In the genomic region with DNA sequence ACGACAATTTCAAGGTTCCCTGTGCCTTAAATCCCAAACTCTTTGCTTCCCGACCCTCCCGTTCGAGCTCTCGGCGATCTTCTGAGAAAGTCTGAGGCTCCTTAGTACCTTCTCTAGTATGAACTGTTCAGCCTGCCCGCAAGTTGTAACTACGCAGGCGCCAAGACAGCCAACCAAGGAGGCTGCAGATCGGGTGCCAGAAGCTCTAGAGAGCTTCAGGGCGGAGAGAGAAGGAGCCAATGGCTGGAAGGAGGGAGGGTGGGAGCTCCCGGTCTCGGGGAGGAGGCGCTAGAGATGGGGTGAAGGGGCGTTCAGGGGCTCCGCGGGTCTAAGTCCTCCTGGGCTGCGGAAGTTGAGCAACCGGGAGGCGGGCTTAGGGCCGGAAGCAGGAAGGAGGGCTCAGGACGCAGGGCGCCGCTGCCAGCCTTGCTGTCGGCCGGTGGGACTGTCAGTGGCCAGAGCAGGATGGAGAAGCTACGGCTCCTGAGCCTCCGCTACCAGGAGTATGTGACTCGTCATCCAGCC, we compare ENCODE assay signal across 8 mouse cellular contexts. TPM values are rescaled to one million over a fixed set of nuclear protein-coding genes. Genes with fewer than 3 reads are reported as not detected.
DNase-seq lines count a peak whose midpoint lies in the region; ATAC-seq and TF ChIP-seq lines count a peak whose summit lies in the region.

No protein-coding gene starts in this region.

- peak overlapping the region; percentile 54 for H3ac ChIP-seq in C2C12 (ENCODE audit: control insufficient read depth, insufficient read length, low read depth)
- peak overlapping the region; percentile 34 for H3ac ChIP-seq in myocyte (ENCODE audit: control insufficient read depth, insufficient read length)

- H3K27me3 ChIP-seq in C2C12 (ENCODE audit: control insufficient read depth, insufficient read depth, insufficient read length), result peaks cover 9% of the 10 kb centered on the region
- H3K27me3 ChIP-seq in erythroblast, embryonic 14.5 days (ENCODE audit: control insufficient read depth), result peaks cover 38% of the 10 kb centered on the region
- H3K27me3 ChIP-seq in heart, embryonic 11.5 days (ENCODE audit: control insufficient read depth, insufficient read depth, low read length), result peaks cover 32% of the 10 kb centered on the region
- H3K27me3 ChIP-seq in kidney, embryonic 16.5 days (ENCODE audit: insufficient read depth, low read length), result 0 out of 2 replicates have a peak, but pooled peaks cover 2% of the 10 kb centered on the region
- no peaks in the 10 kb centered on the region for H3K27me3 ChIP-seq in liver, adult 2 months (ENCODE audit: control insufficient read depth, insufficient read depth, low read length)
- H3K27me3 ChIP-seq in myocyte (ENCODE audit: control insufficient read depth, insufficient read depth, insufficient read length), result peaks cover 6% of the 10 kb centered on the region
- no peaks in the 10 kb centered on the region for H3K27me3 ChIP-seq in splenic B cell, adult 2 months (ENCODE audit: control insufficient read depth, insufficient read depth, low read length, poor library complexity, severe bottlenecking)

- peak overlapping the region; percentile 98 for H3K4me2 ChIP-seq in heart, embryonic 11.5 days
- peak overlapping the region; percentile 90 for H3K4me2 ChIP-seq in kidney, embryonic 16.5 days (replicated peaks; ENCODE audit: low read depth, low read length)
- peak overlapping the region; percentile 91 for H3K4me2 ChIP-seq in myocyte (ENCODE audit: low read depth)

- peak overlapping the region; percentile 77 for H3K9ac ChIP-seq in heart, embryonic 11.5 days (ENCODE audit: low read depth, low read length)
- H3K9ac ChIP-seq in kidney, embryonic 16.5 days (replicated peaks; ENCODE audit: low read length), result peak overlapping the region; percentile 69
- H3K9ac ChIP-seq in liver, adult 2 months (ENCODE audit: low read depth, low read length), result peak overlapping the region; percentile 87

- 0% methylated on average over 29 of the region's 29 CpGs for WGBS in heart, embryonic 11.5 days (ENCODE audit: insufficient replicate concordance)
- under 1% methylated on average over 29 of the region's 29 CpGs for WGBS in kidney, embryonic 16.5 days
- WGBS in liver, adult 2 months, result under 1% methylated on average over 29 of the region's 29 CpGs

- peak overlapping the region; percentile 88 for H3K27ac ChIP-seq in heart, embryonic 11.5 days (ENCODE audit: low read depth, low read length)
- H3K27ac ChIP-seq in kidney, embryonic 16.5 days (ENCODE audit: low read length), result peak overlapping the region; percentile 95
- H3K27ac ChIP-seq in liver, adult 2 months (replicated peaks; ENCODE audit: insufficient read depth, low read depth, low read length), result peak overlapping the region; percentile 96

- TF ChIP-seq CTCF in C2C12 (IDR thresholded peaks at IDR 0.05; ENCODE audit: control insufficient read depth, insufficient read depth, insufficient read length), result no peak
- no peak for TF ChIP-seq CTCF in brain, embryonic 14.5 days (IDR thresholded peaks at IDR 0.05; ENCODE audit: borderline replicate concordance, extremely low read depth, insufficient read depth, insufficient read length)
- no peak for TF ChIP-seq CTCF in liver, adult 2 months (IDR thresholded peaks at IDR 0.05; ENCODE audit: low read depth, low read length)

- peaks cover 31% of the 10 kb centered on the region for H3K4me1 ChIP-seq in erythroblast, embryonic 14.5 days (ENCODE audit: control insufficient read depth)
- peaks cover 26% of the 10 kb centered on the region for H3K4me1 ChIP-seq in heart, embryonic 11.5 days (ENCODE audit: control insufficient read depth, insufficient read depth, low read length)
- peaks cover 45% of the 10 kb centered on the region for H3K4me1 ChIP-seq in kidney, embryonic 16.5 days (ENCODE audit: insufficient read depth, low read length)
- H3K4me1 ChIP-seq in liver, adult 2 months (ENCODE audit: control insufficient read depth, insufficient read depth, low read length), result peaks cover 8% of the 10 kb centered on the region; the same call in 1 of the 2 replicates

- H3K79me2 ChIP-seq in C2C12 (ENCODE audit: control insufficient read depth, insufficient read depth), result peaks cover 20% of the 10 kb centered on the region
- H3K79me2 ChIP-seq in liver, adult 2 months (ENCODE audit: control insufficient read depth, insufficient read depth, low read length), result peaks cover 6% of the 10 kb centered on the region; the same call in 1 of the 2 replicates
- peaks cover 10% of the 10 kb centered on the region for H3K79me2 ChIP-seq in myocyte (ENCODE audit: control insufficient read depth, insufficient read depth)

- H3K9me3 ChIP-seq in erythroblast, embryonic 14.5 days (ENCODE audit: control insufficient read depth, low read length), result no peaks in the 10 kb centered on the region
- no peaks in the 10 kb centered on the region for H3K9me3 ChIP-seq in heart, embryonic 11.5 days (replicated peaks; ENCODE audit: control insufficient read depth, low read length)
- H3K9me3 ChIP-seq in kidney, embryonic 16.5 days (ENCODE audit: low read length), result no peaks in the 10 kb centered on the region

- peak; percentile 99 for DNase-seq in brain, embryonic 14.5 days (ENCODE audit: low read depth)
- DNase-seq in liver, adult 2 months (ENCODE audit: extremely low read depth, low read depth, low spot score), result peak; percentile 98
- DNase-seq in splenic B cell, adult 2 months (ENCODE audit: low read depth, low spot score), result peak; percentile 97

- peaks cover 2% of the 10 kb centered on the region for H3K79me3 ChIP-seq in C2C12 (ENCODE audit: low read depth)

- peak; percentile 60; the same call in 1 of the 2 replicates for TF ChIP-seq POLR2A in brain, embryonic 14.5 days (IDR thresholded peaks at IDR 0.05; ENCODE audit: borderline replicate concordance, extremely low read depth, insufficient read depth, insufficient read length, poor library complexity, severe bottlenecking)
- peak; percentile 70; the same call in 1 of the 2 replicates for TF ChIP-seq POLR2A in liver, adult 2 months (IDR thresholded peaks at IDR 0.05; ENCODE audit: extremely low read depth, insufficient read depth, low read length)
- TF ChIP-seq POLR2A in myocyte (IDR thresholded peaks at IDR 0.05; ENCODE audit: insufficient read length, low read depth), result peak; percentile 97

- peak; percentile 88 for ATAC-seq in heart, embryonic 11.5 days (replicated peaks; ENCODE audit: insufficient number of reproducible peaks, low FRiP score, low TSS enrichment)
- peak; percentile 90 for ATAC-seq in kidney, embryonic 16.5 days (ENCODE audit: low FRiP score, low TSS enrichment)

- H3K36me3 ChIP-seq in C2C12 (ENCODE audit: control insufficient read depth, insufficient read depth) (peaks cover 20% of the 10 kb centered on the region), myocyte (ENCODE audit: control insufficient read depth, insufficient read depth) (peaks cover 10% of the 10 kb centered on the region)
- peaks cover 37% of the 10 kb centered on the region for H3K36me3 ChIP-seq in erythroblast, embryonic 14.5 days (ENCODE audit: control insufficient read depth)
- peaks cover 6% of the 10 kb centered on the region; the same call in 1 of the 2 replicates for H3K36me3 ChIP-seq in heart, embryonic 11.5 days (ENCODE audit: control insufficient read depth, insufficient read depth, low read length)
- H3K36me3 ChIP-seq in kidney, embryonic 16.5 days (ENCODE audit: insufficient read depth, low read length), result peaks cover 13% of the 10 kb centered on the region
- peaks cover 18% of the 10 kb centered on the region for H3K36me3 ChIP-seq in liver, adult 2 months (ENCODE audit: control insufficient read depth, insufficient read depth, low read length)
- peaks cover 6% of the 10 kb centered on the region for H3K36me3 ChIP-seq in splenic B cell, adult 2 months (ENCODE audit: control insufficient read depth, insufficient read depth, low read length, poor library complexity, severe bottlenecking)

- H3K4me3 ChIP-seq in C2C12 (ENCODE audit: insufficient read depth, poor library complexity, severe bottlenecking) (peak overlapping the region; percentile 99), myocyte (peak overlapping the region; percentile 79)
- peak overlapping the region; percentile 81 for H3K4me3 ChIP-seq in erythroblast, embryonic 14.5 days (replicated peaks)
- H3K4me3 ChIP-seq in heart, embryonic 11.5 days (ENCODE audit: low read depth, low read length), result peak overlapping the region; percentile 75
- peak overlapping the region; percentile 77 for H3K4me3 ChIP-seq in kidney, embryonic 16.5 days (ENCODE audit: low read length)
- peak overlapping the region; percentile 94 for H3K4me3 ChIP-seq in liver, adult 2 months (ENCODE audit: insufficient read depth, low read depth, low read length)

RNA-seq across cellular contexts. Expression of gene Large2, which starts 0.5 kb away (rescaled TPM):
- polyA plus RNA-seq in C2C12 (2012; fragmentation: generic; extraction: Trizol), result 0.13 TPM
- 3.7 and 3.8 TPM in 2 replicates for polyA plus RNA-seq in brain, embryonic 14.5 days (2012; rRNA removed)
- 0.03 TPM in 1 of 2 replicates, not detected in the other for polyA plus RNA-seq in erythroblast, embryonic 14.5 days (2012)
- polyA plus RNA-seq in heart, embryonic 11.5 days (2014; fragmentation: Nextera tagmentation; extraction: Ambion mirVana), result 0.93 and 2.0 TPM in 2 replicates
- polyA plus RNA-seq in kidney, embryonic 16.5 days (2015; fragmentation: Nextera tagmentation; extraction: Ambion mirVana), result 34.9 and 35.8 TPM in 2 replicates
- 0.37 and 0.74 TPM in 2 replicates for total RNA-seq in liver, adult 2 months (2014; rRNA removed)
- polyA plus RNA-seq in liver, adult 2 months (2012; rRNA removed), result 0.88 and 1.7 TPM in 2 replicates
- 0.11 TPM for polyA plus RNA-seq in myocyte (2012; fragmentation: generic; extraction: Trizol)

RNA-seq across cellular contexts. Expression of gene Pex16, which starts 0.7 kb away (rescaled TPM):
- polyA plus RNA-seq in C2C12 (2012; fragmentation: generic; extraction: Trizol), result 21.0 TPM
- polyA plus RNA-seq in brain, embryonic 14.5 days (2012; rRNA removed), result 37.1 and 47.1 TPM in 2 replicates
- polyA plus RNA-seq in erythroblast, embryonic 14.5 days (2012), result 2.6 and 3.5 TPM in 2 replicates
- 12.5 and 13.6 TPM in 2 replicates for polyA plus RNA-seq in heart, embryonic 11.5 days (2014; fragmentation: Nextera tagmentation; extraction: Ambion mirVana)
- 29.8 and 35.7 TPM in 2 replicates for polyA plus RNA-seq in kidney, embryonic 16.5 days (2015; fragmentation: Nextera tagmentation; extraction: Ambion mirVana)
- 95.5 and 97.7 TPM in 2 replicates for total RNA-seq in liver, adult 2 months (2014; rRNA removed)
- 164 and 196 TPM in 2 replicates for polyA plus RNA-seq in liver, adult 2 months (2012; rRNA removed)
- polyA plus RNA-seq in myocyte (2012; fragmentation: generic; extraction: Trizol), result 44.1 TPM

RNA-seq across cellular contexts. Expression of gene 1700029I15Rik, which starts 7.2 kb away (rescaled TPM):
- polyA plus RNA-seq in C2C12 (2012; fragmentation: generic; extraction: Trizol) (0.73 TPM), myocyte (2012; fragmentation: generic; extraction: Trizol) (0.91 TPM)
- 3.0 and 3.8 TPM in 2 replicates for polyA plus RNA-seq in brain, embryonic 14.5 days (2012; rRNA removed)
- polyA plus RNA-seq in erythroblast, embryonic 14.5 days (2012), result 0.23 and 0.41 TPM in 2 replicates
- polyA plus RNA-seq in heart, embryonic 11.5 days (2014; fragmentation: Nextera tagmentation; extraction: Ambion mirVana), result 0.67 and 0.89 TPM in 2 replicates
- 3.1 and 4.4 TPM in 2 replicates for polyA plus RNA-seq in kidney, embryonic 16.5 days (2015; fragmentation: Nextera tagmentation; extraction: Ambion mirVana)
- total RNA-seq in liver, adult 2 months (2014; rRNA removed), result 1.3 and 2.0 TPM in 2 replicates
- 3.3 and 5.6 TPM in 2 replicates for polyA plus RNA-seq in liver, adult 2 months (2012; rRNA removed)

RNA-seq across cellular contexts. Expression of gene Mapk8ip1, which starts 25.9 kb away (rescaled TPM):
- polyA plus RNA-seq in C2C12 (2012; fragmentation: generic; extraction: Trizol) (18.8 TPM), myocyte (2012; fragmentation: generic; extraction: Trizol) (34.7 TPM)
- 193 and 214 TPM in 2 replicates for polyA plus RNA-seq in brain, embryonic 14.5 days (2012; rRNA removed)
- polyA plus RNA-seq in erythroblast, embryonic 14.5 days (2012), result 0.03 TPM in 1 of 2 replicates, not detected in the other
- 2.7 and 4.1 TPM in 2 replicates for polyA plus RNA-seq in heart, embryonic 11.5 days (2014; fragmentation: Nextera tagmentation; extraction: Ambion mirVana)
- polyA plus RNA-seq in kidney, embryonic 16.5 days (2015; fragmentation: Nextera tagmentation; extraction: Ambion mirVana), result 28.9 and 30.4 TPM in 2 replicates
- total RNA-seq in liver, adult 2 months (2014; rRNA removed), result 0.65 and 1.0 TPM in 2 replicates
- 1.3 and 1.6 TPM in 2 replicates for polyA plus RNA-seq in liver, adult 2 months (2012; rRNA removed)

RNA-seq across cellular contexts. Expression of gene Cry2, which starts 58.7 kb away (rescaled TPM):
- polyA plus RNA-seq in C2C12 (2012; fragmentation: generic; extraction: Trizol) (2.1 TPM), myocyte (2012; fragmentation: generic; extraction: Trizol) (9.3 TPM)
- 24.1 and 31.1 TPM in 2 replicates for polyA plus RNA-seq in brain, embryonic 14.5 days (2012; rRNA removed)
- 0.36 and 0.45 TPM in 2 replicates for polyA plus RNA-seq in erythroblast, embryonic 14.5 days (2012)
- polyA plus RNA-seq in heart, embryonic 11.5 days (2014; fragmentation: Nextera tagmentation; extraction: Ambion mirVana), result 15.3 and 17.7 TPM in 2 replicates
- 21.7 and 24.5 TPM in 2 replicates for polyA plus RNA-seq in kidney, embryonic 16.5 days (2015; fragmentation: Nextera tagmentation; extraction: Ambion mirVana)
- 20.5 and 22.4 TPM in 2 replicates for total RNA-seq in liver, adult 2 months (2014; rRNA removed)
- 17.1 and 21.9 TPM in 2 replicates for polyA plus RNA-seq in liver, adult 2 months (2012; rRNA removed)

Comparison
In these comparisons a context has a peak if more than half of its experiments do, and no peak if none do; other contexts are left out.
1. Peak in every context shown above with its lines: DNase-seq, ATAC-seq, H3K4me3 ChIP-seq and H3K27ac ChIP-seq.